Mouse (Mus musculus): Measurements from ENCODE around the gene Pvrig.
"Not testable (repeated sequence)": the region's sequence is repeated elsewhere in the genome, so short reads cannot be mapped to it uniquely, and the experiment has no call there.

Gene Pvrig

GRCm38 (mm10) chr5:138341661-138342060 lies at the start of gene Pvrig:
Pvrig (plus strand) TSS chr5:138341961.
- no peak for DNase-seq (ENCODE audit: low read depth, low spot score)

- no peak for DNase-seq (ENCODE audit: low read depth, low spot score)
Measured at GRCm38 (mm10) chr5:138294158-138294557, 47.6 kb upstream of the Pvrig start.

GRCm38 (mm10) chr5:138299613-138300012 lies 42.1 kb upstream of the Pvrig start:
- no peak for DNase-seq (ENCODE audit: low read depth, low spot score)

GRCm38 (mm10) chr5:138312795-138313194 lies 29.0 kb upstream of the Pvrig start:
- DNase-seq (ENCODE audit: low read depth, low spot score) = no peak

- DNase-seq (ENCODE audit: low read depth, low spot score) = no peak
Measured at GRCm38 (mm10) chr5:138343216-138343615, 1.5 kb downstream of the Pvrig start.

DNA sequence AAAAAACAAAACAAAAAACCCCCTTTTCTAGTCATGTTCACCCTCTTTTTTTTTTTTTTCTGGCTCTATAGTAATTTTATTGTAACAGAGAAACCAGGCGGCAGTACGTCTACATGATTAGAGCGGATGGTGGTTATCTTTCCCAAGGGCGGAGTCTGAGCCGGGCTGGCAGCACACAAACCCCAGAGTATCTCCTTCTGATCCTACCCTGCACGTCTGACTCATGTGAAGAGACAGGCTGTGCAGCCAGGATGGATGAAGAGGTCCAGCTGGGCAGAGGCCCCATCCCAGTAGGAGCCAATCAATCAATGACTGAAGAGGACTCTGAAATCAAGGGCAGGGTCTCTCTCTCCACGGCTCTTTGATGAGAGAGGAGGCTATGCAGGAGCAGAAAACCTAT lies 21.4 kb downstream of the Pvrig start:
- not testable (repeated sequence) for DNase-seq (ENCODE audit: low read depth, low spot score)

DNA sequence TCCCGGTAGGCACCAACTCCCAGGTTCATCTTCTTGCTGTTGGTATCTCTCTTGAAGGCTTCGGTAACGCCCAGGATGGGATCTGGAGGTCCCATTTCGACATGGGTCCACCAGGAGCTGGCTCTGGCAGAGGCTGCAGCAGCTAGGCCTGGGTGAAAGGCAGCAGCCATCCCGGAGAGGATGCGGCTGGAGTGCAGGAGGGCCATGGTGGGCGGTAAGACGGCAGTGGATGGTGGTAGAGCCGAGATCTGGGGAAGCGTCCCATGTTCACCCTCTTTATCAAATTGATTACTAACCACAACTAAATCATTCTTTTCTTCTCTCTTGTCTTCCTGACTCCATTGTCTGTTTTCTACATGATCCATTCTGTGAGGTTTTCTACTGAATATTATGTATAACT lies 23.6 kb downstream of the Pvrig start:
- not testable (repeated sequence) for DNase-seq (ENCODE audit: low read depth, low spot score)
